Mouse (Mus musculus) embryonic fibroblast, embryonic 13.5 days (primary cell): ENCODE measurements around the gene AC141477.1.

Experiments
- CTCF ChIP-seq: IDR thresholded peaks from 2 replicates; pipeline ENCODE4 v1.5.1; 2011; ENCODE audit warnings: mild to moderate bottlenecking, control low read depth, low read length, moderate library complexity, borderline replicate concordance; ENCODE audit not compliant: insufficient read depth
- POLR2A ChIP-seq: IDR thresholded peaks from 2 replicates; pipeline ENCODE4 v1.6.1; 2011; ENCODE audit warnings: low read depth, mild to moderate bottlenecking, control low read depth, low read length, moderate library complexity

DNA sequence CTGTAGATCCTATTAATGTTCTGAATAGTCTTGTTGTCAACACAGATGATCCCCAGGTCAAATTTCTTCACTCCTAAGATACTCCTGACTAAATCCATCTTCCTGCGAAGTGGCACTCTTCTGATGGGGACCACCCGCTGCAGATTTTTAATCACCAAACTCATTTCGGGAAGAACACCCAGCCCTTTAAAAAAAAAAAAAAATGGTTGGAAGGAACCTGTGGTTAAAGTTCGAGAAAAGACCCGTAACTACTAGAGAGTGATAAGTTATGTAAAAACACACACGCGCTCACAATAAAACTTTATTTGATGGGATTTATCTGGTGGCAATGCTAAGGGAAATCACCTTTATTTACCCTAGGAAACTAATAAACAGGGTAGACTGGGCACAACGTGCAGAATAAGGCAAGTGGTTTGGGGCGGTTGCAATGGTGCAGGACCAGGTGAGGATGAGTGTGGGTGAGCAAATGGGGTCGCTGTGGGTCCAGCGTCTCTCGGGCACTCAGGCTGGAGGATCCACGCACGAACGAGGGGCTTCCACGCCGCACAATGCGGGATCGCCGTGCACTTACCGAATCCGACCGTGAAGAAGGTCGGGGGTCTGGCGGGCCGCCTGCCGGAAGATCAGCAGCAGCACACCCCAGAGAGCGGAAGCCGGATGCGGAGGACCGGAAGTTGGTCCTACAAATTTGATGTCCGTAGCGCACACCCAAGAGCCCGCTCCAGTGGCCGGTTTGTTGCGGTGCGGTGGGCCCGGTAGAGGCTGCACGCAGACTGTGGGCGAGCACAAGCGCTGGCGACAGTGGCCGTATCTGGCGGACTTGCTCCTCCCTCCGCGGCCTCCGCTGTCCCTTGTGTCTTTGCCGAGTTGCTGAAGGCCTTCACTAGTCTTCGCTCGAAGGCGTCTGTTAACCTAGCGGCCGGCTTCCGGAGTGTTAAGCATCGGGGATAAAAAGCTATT is 28.2 kb upstream of the AC141477.1 start, which contains the start of the genes Mcm3ap and Ybey:
- TF ChIP-seq CTCF = no peak
- TF ChIP-seq POLR2A = peak; percentile 74
